Mouse (Mus musculus): ENCODE data around the gene Rxfp3. TPM values are rescaled to one million over a fixed set of nuclear protein-coding genes. Genes with fewer than 3 reads are reported as not detected.

Rxfp3 gene
- total RNA-seq (2015; ENCODE audit: low replicate concordance): not detected in 2 replicates
- total RNA-seq (2017; ENCODE audit: low replicate concordance): not detected in 2 replicates

DNA sequence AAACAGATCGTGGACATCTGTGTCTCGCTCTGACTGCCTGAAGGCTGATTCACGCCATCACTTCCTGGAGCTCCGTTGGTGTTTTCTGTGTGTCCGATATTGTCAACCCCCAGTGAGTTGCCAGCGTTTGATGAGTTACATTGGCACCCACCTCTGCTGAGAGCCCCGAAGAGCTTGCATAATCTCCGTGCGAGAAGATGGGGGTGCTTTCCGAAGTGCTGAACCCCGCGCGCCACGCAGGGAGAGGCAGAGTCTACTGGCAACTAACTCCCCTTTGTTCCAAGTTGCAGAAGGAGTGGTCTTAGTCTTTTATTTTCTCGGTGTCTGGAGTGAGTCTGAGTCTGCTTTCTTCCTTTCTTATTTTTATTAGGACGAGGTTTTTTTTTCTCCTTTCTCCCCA is at the start of gene Rxfp3:
Rxfp3 (minus strand) TSS at position 281 of the 400 bp plus-strand sequence.
- ATAC-seq (replicated peaks; ENCODE audit: low FRiP score, poor library complexity, severe bottlenecking): no peak

DNA sequence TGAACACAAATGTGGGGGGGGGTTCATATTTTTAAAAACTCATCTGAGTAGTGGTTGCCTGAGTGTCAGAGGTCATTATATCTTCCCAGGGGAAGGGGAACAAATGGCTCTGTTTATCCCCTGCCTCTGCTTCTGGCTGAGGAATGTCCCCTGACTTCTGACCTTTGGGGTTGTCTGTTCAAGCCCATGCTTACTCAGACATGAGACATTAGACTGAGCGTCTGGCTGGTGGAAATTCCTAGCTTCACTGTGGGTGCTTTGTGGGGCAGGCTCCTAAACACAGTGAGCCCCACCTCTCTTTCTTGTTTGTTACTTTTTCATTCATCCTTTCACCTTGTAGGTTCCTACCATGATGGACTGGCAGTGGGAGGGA is 47.2 kb upstream of the Rxfp3 start:
- no peak for ATAC-seq (replicated peaks; ENCODE audit: low FRiP score, poor library complexity, severe bottlenecking)

DNA sequence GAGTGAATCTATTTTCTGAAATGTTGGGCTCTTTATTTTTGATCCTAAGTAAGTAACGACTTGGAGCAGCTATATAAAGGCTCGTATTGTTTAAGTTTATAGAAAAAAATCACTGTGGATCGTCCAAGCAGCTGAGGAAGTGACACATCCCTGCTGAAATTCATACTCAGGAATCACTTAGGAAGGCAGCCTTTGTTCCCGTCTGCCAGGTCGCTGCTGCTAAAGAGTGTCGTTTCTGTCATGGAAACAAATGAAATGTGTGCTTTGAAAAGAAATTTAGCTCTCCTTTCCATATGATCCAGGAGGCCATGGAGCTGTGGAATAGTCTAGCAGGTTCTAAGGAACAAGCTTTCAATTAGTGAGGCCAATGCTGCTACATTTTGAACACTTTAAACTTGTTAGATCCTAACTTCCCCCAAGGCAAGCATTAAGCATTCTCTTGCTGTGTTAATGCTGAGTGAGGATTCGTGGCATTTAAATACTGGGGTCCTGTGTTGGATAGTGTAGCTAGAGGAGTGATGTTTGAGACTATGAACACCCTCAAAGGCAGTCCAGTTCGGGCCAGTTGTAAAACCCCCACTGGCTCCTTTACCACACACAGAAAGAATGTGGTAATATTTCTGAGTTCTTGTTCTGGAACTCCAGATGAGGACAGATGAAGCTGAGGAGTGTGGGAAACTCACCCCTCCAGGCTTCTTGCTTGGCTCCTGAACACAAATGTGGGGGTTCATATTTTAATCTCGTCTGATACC is 46.6 kb upstream of the Rxfp3 start:
- no peak for ATAC-seq (replicated peaks; ENCODE audit: low FRiP score, poor library complexity, severe bottlenecking)

DNA sequence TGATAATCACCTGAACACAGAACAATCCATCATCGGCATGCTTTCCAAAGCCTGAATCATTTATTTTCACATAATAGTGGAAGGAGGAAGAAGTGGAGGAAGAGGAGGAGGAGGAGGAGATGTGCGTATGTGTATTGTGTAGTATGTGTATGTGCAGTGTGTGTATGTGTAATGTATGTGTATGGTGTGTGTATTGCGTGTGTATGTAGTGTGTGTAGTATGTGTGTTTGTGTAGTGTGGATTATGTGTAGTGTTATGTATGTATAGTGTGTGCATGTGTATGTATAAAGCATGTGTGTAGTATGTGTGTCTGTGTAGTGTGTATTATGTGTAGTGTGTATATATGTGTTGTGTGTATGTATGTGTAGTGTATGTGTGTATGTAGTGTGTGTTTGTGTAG is 45.9 kb upstream of the Rxfp3 start:
- no peak for ATAC-seq (replicated peaks; ENCODE audit: low FRiP score, poor library complexity, severe bottlenecking)

DNA sequence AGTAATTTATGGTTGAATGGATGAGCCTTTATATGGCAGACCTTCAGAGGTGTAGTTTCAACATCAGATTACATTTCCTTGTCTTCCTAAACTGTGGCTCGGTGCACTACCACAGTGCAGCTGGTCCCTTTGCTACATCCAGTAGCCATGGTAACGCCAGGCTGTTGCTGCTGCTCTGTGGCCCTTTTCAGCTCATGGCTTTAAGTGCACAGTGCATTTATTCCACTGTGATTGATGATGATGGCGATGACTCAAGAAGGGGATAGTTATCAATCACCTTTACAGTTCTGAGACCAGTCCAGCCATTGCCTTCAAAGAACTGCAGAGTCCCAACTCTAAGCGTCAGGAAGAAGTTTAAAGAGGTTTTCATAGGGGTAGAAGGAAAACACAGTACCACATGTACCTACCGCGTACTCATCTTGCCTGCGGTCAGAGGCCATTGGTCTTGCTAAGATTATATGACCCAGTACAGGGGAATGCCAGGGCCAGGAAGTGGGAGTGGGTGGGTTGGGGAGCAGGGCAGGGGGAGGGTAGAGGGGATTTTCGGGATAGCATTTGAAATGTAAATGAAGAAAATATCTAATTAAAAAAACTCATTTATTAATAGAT is 45.3 kb upstream of the Rxfp3 start:
- ATAC-seq (replicated peaks; ENCODE audit: low FRiP score, poor library complexity, severe bottlenecking): no peak

DNA sequence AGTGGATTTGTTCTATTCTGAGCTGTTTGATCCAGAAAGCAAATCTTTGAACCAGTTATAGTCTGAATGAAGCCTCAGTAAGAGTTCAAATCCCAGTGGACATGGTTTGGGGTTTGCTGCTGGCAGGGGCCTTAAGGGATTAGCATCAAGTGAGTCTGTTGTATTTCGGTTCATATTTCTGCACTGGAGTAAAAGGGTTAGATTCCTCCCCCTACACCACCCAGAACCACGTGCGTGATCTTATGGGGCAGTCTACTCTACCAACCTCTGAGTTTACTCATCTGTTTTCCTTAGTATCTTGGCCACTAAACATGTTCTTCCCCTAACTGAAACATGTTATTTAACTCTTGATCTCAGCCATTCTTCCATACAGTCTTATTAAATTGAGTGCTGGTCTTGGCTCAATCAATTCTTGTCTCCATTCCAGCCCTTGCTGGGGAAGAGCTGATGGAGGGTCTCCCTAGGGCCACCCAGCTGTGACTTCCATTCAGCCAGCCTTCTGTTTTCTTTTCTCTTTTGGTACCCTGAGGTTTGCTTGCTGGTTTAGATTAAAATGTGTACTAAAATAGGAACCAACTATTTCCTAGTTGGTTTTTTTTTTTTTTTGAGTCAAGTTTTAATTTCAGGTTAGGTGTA is 38.1 kb upstream of the Rxfp3 start:
- no peak for ATAC-seq (replicated peaks; ENCODE audit: low FRiP score, poor library complexity, severe bottlenecking)

DNA sequence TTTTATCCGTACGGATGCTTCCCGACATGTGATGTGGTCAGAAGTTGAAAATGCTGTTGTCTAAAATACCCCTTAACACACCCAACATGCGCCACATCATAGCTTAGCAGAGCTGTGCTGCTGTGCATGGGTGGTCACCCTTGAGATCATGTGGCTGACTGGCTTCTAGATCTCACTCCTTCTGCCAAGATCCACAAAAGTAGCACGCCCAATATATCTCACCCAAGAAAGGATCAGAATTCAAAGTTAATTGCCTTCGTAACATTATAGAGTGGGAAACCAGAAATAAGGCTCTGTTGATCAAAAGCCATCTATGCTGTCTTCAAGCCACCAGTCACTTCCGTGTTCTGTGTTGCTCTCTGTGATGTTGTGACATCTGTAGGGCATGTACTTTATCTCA is 30.1 kb upstream of the Rxfp3 start:
- ATAC-seq (replicated peaks; ENCODE audit: low FRiP score, poor library complexity, severe bottlenecking): no peak

DNA sequence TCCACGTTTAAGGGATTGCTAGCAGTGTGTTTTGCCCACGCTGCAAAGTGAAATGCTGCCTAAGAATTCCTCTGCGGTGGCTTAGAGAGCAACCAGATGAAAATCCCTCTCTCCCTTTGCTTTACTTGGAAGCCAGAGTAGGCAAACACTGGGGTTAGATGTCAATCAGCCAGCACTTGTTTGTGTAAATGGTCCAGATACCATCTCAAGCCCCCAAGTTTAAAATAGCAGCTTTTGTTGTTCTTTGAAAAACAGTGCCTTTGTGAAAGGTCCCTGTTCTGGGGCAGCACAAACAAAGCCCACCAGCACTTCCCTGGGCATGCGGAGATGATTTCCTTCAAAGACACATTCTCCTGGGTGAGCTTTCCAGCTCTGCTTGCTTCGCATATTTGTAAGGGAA is 28.5 kb upstream of the Rxfp3 start:
- ATAC-seq (replicated peaks; ENCODE audit: low FRiP score, poor library complexity, severe bottlenecking): no peak

DNA sequence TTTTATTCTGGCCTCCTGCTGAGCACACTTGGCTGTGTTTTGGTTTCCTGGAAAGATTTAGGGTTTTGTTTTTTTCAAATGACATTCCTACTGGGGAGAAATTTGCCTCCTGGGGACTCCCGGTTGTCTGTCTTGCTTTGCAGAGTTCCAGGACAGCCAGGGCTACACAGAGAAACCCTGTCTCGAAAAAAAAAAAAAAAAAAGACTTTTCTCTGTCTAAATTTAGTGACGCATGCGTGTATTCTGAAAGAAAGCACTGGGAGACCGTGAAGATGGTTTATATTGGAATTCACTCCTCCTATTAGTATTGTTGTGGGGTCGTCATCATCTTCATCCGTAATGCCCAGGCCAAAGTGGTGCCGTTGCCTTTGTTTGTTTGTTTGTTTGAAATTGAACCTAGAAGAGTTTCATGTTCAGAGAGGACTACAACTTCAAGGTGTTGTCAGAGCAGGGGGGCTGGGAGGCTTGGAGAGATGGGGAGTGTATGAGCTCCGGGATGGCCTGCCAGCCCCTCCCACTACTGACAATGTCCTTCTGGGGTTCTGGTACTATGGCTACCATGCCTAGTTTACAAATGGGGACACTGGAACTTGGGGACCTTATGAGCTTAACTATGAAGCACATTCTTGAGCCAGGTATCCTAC is 27.9 kb upstream of the Rxfp3 start:
- no peak for ATAC-seq (replicated peaks; ENCODE audit: low FRiP score, poor library complexity, severe bottlenecking)

DNA sequence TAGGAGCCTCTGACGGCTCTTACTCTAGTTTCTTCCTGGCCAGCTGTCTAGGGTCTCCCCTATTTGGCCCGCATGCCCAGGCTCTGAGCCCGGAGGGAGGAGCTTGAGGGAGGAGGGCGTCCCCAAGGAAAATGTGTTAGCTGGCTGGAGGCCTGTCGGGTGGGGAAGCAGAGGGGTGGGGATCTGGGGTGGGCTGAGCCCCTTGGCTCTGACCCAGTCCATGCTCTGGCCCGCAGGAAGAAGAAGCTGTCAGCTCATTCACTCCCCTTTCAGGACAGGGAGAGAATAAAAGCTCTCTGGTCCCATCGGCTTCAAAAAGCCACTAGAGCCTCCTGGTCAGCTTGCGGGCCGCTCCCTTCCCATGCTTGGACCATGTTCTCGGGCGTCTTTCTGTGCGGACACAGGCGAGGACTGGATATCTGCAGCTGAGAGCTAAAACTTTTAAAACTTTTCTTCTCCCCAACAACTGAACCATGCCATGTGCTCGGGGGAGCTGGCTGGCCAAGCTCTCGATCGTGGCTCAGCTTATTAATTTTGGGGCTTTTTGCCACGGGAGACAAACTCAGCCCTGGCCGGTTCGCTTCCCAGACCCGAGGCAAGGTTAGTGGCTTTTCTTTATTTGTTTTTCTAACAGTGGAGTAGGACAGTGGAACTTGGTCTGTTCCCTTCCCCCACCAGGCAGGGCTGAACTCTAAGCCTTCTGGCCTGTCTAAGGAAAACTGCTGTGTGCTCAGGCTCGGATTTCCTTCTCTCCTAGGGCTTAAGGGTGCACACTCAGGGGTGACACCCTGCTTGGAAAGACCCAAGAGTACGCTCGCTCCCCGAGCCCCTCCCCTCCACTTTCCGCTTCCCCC is 27.0 kb upstream of the Rxfp3 start, which contains the start of gene Adamts12:
Adamts12 (plus strand) TSS at position 233 of the 854 bp plus-strand sequence.
- ATAC-seq (replicated peaks; ENCODE audit: low FRiP score, poor library complexity, severe bottlenecking): no peak

DNA sequence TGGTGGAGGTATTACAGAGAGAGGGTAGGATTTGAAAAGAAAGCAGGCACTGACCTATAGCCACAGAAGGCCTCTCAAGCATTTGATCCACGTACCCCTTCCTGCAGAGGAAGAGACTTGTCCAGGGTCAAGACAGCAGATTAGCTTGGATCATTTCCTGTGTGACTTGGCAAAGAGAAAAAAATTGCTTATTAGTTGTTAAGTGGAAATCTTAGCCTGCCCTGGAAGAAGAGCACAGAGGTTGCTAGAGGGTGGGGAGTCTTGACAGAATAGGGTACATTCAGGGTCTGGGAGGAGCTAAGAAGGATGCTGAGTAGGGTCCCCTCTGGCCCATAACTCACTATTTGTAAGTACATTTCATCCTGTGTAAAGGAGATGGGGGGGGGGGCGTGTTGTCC is 26.4 kb upstream of the Rxfp3 start:
- ATAC-seq (replicated peaks; ENCODE audit: low FRiP score, poor library complexity, severe bottlenecking): no peak

DNA sequence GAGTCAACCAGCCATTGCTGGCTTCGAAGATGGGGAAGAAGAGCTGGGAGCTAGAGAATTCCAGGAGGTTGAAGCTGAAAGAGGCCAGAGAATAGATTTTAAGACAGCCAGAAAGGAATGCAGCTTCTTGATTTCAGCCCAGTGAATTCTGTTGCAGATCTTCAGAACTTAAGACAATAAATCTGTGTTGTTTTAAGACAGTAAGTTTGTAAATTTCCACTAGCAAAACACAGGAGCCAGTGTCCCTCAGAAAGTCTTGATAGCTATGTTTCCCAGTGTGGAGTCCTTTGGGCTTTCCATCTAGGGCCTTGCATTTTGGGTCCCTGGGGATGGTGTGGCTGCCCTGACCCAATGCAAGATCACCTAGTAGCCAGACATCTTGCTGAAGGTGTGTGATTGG is 25.1 kb upstream of the Rxfp3 start:
- no peak for ATAC-seq (replicated peaks; ENCODE audit: low FRiP score, poor library complexity, severe bottlenecking)

DNA sequence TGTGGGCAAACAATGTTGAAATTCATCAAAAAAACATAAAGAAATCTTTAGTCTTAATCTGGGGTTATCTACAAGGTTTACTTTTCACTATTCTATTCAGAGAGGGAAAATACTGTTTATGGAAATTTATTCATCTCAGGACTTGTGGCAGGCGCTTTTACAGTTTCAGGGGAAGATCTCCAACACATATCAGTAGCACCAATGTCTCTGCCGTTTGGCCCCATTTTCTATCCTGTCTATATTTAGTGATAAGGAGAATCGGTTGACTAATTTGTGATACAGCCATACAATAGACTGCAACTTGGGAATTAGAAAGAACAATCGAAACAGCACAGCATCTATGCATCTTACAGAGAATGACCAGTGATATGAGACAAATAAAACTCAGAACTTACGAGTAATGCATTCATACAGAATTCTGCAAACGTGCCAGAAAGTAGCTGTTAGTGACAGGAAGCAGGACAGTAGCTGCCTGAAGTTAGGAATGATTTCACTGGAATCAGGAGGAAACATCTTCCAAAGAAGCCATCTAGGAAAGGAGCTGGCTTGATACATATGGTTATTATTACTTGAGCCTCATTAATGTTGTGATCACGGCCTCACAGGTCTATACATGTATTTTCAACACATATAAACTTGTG is 16.8 kb upstream of the Rxfp3 start:
- no peak for ATAC-seq (replicated peaks; ENCODE audit: low FRiP score, poor library complexity, severe bottlenecking)

DNA sequence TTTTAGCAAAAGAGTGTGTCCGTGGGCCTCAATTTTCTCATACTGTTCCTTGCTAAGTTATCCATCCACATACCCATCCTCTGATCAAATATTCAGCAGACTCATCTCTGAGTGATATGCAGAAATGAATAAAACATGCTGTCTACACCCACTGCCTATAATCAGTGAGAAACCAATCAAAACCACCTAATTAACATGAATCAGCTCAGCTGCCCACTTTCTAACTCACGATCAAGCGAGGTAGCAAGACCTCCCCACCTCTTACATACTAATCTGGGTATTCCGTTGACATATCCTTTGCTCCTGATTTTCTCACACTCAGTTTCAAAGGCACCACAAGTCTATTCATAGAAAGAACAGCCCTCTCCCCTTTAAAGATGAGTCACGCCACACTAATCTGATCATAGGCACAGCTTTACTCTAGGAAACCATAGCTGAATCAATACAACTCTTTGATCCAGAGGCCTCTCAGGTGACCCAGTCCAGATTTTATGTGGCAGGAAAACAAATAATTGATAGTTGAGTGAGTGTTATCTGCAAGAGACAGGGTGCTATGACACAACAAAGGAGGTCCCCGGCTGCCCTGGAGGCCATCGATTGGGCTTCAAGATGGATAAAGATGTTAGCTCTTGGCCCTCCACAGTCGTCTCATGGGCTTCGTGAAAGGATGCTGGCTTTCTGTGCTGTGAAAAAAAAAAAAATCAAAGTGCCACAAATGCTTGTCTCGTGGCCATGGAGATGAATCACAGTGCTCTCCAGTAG is 16.1 kb upstream of the Rxfp3 start:
- ATAC-seq (replicated peaks; ENCODE audit: low FRiP score, poor library complexity, severe bottlenecking): no peak

DNA sequence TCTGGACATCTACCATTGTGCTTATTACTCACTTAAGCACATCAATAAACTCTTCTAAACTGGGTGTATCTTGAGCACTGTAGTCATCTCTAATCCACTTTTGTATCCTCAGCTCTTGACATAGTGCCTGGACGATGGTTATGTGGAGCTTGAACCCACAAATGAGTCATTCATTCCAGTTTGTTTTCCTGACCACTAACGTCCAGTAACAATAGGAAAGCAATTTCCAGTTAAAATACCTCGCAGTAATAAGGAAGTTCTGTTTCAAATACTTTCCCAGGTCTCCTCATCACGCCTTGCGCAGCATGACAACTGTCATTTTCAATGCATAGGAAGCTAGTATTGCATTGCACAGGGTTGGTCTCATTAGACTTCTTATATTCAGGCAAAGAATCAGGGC is 5.0 kb upstream of the Rxfp3 start:
- no peak for ATAC-seq (replicated peaks; ENCODE audit: low FRiP score, poor library complexity, severe bottlenecking)

DNA sequence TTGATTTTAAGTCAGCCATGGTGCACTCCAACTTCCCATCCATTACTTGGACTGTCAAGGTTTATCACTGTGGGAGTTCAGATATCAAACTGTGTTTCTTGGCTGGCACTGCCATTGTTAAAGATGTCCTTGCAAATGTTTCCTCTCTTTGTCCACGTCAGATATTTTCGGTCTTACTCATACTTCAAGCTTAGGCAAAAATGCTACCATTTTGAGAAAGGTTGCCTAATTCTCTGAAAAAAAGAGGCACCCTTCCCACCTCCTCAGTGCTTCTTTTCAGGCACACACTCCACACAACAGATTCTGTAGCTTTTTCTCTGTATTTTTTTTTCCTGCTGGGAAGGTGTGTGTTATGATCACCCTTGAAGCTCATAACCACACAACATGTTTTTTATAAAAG is 3.4 kb upstream of the Rxfp3 start:
- ATAC-seq (replicated peaks; ENCODE audit: low FRiP score, poor library complexity, severe bottlenecking): no peak

DNA sequence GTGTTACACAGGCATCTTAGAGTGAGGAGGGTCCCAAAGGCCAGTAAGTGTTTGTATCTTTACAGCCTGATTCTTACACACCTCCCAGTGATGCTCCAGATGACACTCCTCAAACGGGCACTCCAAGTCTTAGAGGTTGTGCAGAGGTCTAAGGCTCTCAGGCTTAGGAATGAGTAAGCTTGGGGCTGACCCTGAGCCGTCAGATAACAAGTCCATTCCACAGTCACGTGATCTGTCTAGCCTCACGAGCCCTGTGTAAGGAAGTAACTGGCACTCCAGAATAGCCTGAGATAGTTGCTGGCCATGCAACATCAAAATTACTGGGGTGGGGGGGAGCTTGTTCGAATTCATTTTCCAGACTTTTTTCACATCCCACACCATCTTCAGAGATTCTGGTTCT is 2.3 kb upstream of the Rxfp3 start:
- no peak for ATAC-seq (replicated peaks; ENCODE audit: low FRiP score, poor library complexity, severe bottlenecking)

DNA sequence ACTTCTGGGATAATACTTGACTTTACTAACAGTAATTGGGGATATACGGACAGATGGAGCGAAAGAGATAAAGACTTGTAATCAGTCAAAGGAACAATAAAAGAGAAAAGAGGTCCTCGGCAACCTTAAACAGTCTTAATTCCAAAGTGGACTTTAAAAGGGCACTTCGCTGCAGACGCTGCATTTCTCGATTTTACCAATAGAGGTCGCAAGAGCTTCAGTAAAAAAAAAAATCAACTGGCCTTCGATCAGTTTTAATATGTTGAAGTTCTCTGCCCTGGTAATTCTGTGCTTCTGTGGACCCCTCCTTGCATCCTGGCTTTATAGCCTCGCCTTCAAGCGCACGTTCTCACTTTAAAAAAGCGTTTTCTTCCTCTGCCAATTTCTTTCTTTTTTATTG is 685 bp upstream of the Rxfp3 start:
- ATAC-seq (replicated peaks; ENCODE audit: low FRiP score, poor library complexity, severe bottlenecking): no peak

DNA sequence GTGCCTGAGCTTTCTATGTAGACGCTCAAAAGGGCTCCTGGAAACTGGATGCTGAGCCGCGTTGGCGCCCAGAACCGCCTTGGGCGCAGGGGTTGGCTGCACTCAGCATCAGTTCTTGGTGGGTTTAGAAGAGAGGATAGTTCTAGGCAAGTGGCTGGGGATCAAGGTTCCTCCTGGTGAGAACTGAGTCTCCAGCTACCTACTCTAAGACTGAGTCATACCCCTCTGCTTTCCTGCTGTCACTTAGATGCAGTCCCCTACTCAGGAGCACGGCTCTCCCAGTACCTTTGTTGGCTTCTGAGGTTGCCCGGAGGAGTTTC is 455 bp downstream of the Rxfp3 start:
- ATAC-seq (replicated peaks; ENCODE audit: low FRiP score, poor library complexity, severe bottlenecking): no peak

All from erythroid progenitor cell, adult 5-6 weeks (primary cell).